Mouse (Mus musculus) ES-E14 (cell line): ENCODE measurements around the gene Bbs2. TPM values are rescaled to one million over a fixed set of nuclear protein-coding genes. Genes with fewer than 3 reads are reported as not detected.

Source experiments
- DNase-seq: peaks from one replicate; pipeline ENCODE4 v3.0.0-alpha.2; 2013; ENCODE audit warnings: low read depth, low spot score
- H3K27ac ChIP-seq: 2 replicates; pipeline ENCODE4 v1.5.1; 2012; ENCODE audit warnings: low read depth, mild to moderate bottlenecking, low read length, moderate library complexity, mixed read lengths; ENCODE audit not compliant: poor library complexity, insufficient read depth, severe bottlenecking
- H3K36me3 ChIP-seq: 2 replicates; pipeline ENCODE4 v1.6.1; 2012; ENCODE audit warnings: mild to moderate bottlenecking, low read length, moderate library complexity, mixed read lengths; ENCODE audit not compliant: control insufficient read depth, poor library complexity, insufficient read depth, severe bottlenecking
- H3K4me1 ChIP-seq, 2 experiments: fragments of 150-350 bp in 1 of 2; sonication (generic) in 1 of 2; 2 replicates each; pipeline ENCODE4 v1.6.1; 2012; ENCODE audit warnings: low read length in 2 of 2, mild to moderate bottlenecking in 1 of 2, mixed read lengths in 1 of 2; ENCODE audit not compliant: control insufficient read depth in 2 of 2, insufficient read depth in 2 of 2, poor library complexity in 1 of 2
- H3K4me3 ChIP-seq, 2 experiments: fragments of 150-350 bp in 1 of 2; sonication (generic) in 1 of 2; 2 replicates each; pipeline ENCODE4 v1.5.1; 2012; ENCODE audit warnings: low read length in 2 of 2, low read depth in 1 of 2, mild to moderate bottlenecking in 1 of 2, mixed read lengths in 1 of 2; ENCODE audit not compliant: insufficient read depth in 1 of 2, poor library complexity in 1 of 2, severe bottlenecking in 1 of 2
- H3K9ac ChIP-seq: 2 replicates; pipeline ENCODE4 v1.6.1; 2012; ENCODE audit warnings: low read depth, mild to moderate bottlenecking, low read length, mixed read lengths; ENCODE audit not compliant: poor library complexity, insufficient read depth, severe bottlenecking
- H3K9me3 ChIP-seq: fragments of 150-350 bp; sonication (generic); 2 replicates; pipeline ENCODE4 v1.6.1; 2012; ENCODE audit warnings: low read depth, mild to moderate bottlenecking, low read length; ENCODE audit not compliant: control insufficient read depth, insufficient read depth
- CHD2 ChIP-seq: IDR thresholded peaks from 2 replicates; pipeline ENCODE4 v1.6.1; 2014; ENCODE audit warnings: mild to moderate bottlenecking, low read depth, low read length, inconsistent platforms
- HCFC1 ChIP-seq: IDR thresholded peaks from 2 replicates; pipeline ENCODE4 v1.6.1; 2012; ENCODE audit warnings: low read length, inconsistent platforms, borderline replicate concordance; ENCODE audit not compliant: insufficient read depth
- MAFK ChIP-seq: IDR thresholded peaks from 2 replicates; pipeline ENCODE4 v1.6.1; 2014; ENCODE audit warnings: mild to moderate bottlenecking, low read depth, low read length, inconsistent platforms; ENCODE audit not compliant: insufficient read depth
- ZC3H11A ChIP-seq: IDR thresholded peaks from 2 replicates; pipeline ENCODE4 v1.6.1; 2012; ENCODE audit warnings: low read depth, mild to moderate bottlenecking, inconsistent platforms, low read length, borderline replicate concordance
- ZNF384 ChIP-seq: IDR thresholded peaks from 2 replicates; pipeline ENCODE4 v1.6.1; 2012; ENCODE audit warnings: low read depth, low read length, inconsistent platforms
- in situ Hi-C, 2 experiments: fragments of 600-800 bp; cut with MboI; formaldehyde crosslinking; loops; one replicate each; pipeline ENCODE4 v1.15.1; 2025; ENCODE audit warnings: low sequenced_read_pairs in 2 of 2, inconsistent platforms in 1 of 2; ENCODE audit not compliant: unreplicated experiment in 2 of 2
- total RNA-seq: library from RNA; depleted of rRNA; stranded (reverse); fragments of 300-350 nt; gene quantifications from 2 replicates; pipeline ENCODE4 v1.2.3, GENCODE M21; 2012

The Bbs2 gene
- total RNA-seq, 1 experiment, result 26.0 TPM

DNA sequence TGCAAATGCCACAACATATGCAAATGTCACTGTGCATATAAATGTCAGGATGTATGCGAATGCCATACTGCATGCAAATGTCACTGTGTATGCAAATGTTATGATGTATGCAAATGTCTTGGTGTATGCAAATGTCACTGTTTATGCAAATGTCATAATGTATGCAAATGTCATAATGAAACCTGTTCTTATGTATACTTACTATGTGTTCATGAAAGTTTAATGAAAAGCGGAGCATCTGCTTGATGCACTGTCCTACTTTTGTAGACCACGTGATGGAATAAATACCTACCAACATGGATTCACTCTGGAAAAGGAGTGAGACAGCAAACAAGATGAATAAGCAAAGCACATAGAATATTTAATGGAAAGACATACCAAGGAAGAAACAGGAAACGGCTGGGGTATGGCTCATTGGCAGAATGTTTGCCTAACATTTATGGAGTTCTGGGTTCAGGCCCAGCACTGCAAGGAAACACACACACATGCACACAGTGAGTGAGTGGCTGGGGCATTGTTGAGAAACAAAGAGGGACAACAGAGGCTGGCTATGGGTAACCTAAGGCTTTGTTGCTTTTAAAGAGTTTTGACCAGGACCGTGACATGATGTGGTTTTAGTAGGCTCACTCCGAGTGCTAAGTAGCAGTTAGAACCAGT is 30.5 kb upstream of the Bbs2 start:
- in situ Hi-C loops, result no loop called here
- H3K4me1 ChIP-seq, result no peaks in the 10 kb centered on the region

DNA sequence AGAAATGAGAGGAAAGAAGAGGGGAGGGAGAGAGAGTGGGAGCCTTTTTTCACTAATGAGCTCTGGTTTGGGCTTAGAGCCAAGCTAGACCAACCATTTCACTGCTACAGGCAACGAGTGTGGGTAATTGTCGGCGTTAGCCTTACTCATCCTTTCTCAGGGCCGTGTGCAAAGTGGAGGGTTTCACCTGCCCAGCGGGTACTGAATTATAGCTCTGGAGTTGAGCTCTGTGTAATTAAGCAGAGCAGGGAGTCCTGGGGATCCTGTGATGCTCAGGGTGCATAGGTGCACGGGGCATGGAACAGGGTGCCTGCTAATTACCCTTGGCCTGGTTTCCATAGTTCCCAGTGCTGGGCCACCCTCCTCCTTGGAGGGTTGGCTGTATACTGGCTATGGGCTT is 29.0 kb upstream of the Bbs2 start:
- Histone ChIP-seq H3K9me3 (no peaks in the 10 kb centered on the region), H3K27ac (no peak overlapping the region), H3K4me1 (no peaks in the 10 kb centered on the region), H3K36me3 (no peaks in the 10 kb centered on the region), H3K9ac (no peak overlapping the region), H3K4me3 (no peak overlapping the region)
- no peak for DNase-seq
- in situ Hi-C loops, result no loop called here
- TF ChIP-seq ZC3H11A, result no peak
- TF ChIP-seq ZNF384, result no peak
- no peak for TF ChIP-seq HCFC1
- TF ChIP-seq CHD2, result no peak
- no peak for TF ChIP-seq MAFK

More for the DNA sequence above, 30.5 kb upstream of the Bbs2 start:
- H3K36me3 ChIP-seq, result no peaks in the 10 kb centered on the region
- no peak overlapping the region for H3K27ac ChIP-seq
- H3K9me3 ChIP-seq, result no peaks in the 10 kb centered on the region
- H3K4me3 ChIP-seq, result no peak overlapping the region
- no peak for DNase-seq
- H3K9ac ChIP-seq, result no peak overlapping the region
- TF ChIP-seq ZC3H11A (no peak), HCFC1 (no peak), CHD2 (no peak), MAFK (no peak), ZNF384 (no peak)

DNA sequence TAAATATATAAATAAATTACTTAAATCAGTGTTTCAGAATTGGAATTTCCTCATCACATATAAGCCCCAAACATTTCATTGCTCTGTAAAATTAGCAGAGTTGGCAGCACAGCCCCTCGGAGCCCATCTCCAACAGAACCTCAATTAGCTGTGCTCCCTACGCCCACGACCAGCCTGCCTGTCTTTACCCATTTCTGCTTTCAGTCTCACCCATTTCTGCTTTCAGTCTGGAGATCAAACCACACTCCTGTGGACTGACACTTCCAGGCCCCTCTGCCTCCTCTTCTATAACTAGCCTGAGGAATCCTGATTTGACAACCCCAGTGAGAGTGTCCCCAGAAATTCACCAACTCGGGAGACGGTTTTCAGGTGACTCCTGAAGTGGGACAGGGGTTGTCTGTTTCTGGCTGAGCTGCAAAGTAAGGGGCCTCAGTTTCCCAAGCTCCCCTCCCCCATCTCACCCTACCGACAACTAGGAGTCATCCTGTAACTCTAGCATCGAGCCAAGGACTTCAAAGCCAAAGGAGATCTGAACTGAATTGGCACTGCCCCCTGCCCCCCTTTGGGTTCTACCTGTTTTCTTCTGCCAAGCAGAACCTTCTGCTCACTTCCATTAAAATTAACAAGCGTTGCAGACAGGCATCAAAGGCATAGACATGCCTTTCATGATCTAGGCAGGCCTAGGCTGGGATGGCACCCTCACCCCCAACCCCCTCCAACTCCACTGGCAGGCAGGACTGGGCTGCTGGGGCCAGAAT is 24.2 kb upstream of the Bbs2 start:
- Histone ChIP-seq H3K4me1 (peaks cover 0 to 3% of the 10 kb centered on the region in 2 experiments; a peak in 2 of 4 replicates), H3K27ac (no peak overlapping the region), H3K9ac (no peak overlapping the region), H3K36me3 (no peaks in the 10 kb centered on the region), H3K9me3 (no peaks in the 10 kb centered on the region), H3K4me3 (no peak overlapping the region)
- in situ Hi-C loops, result no loop called here
- DNase-seq, result no peak
- TF ChIP-seq MAFK (no peak), ZNF384 (no peak), CHD2 (no peak), HCFC1 (no peak), ZC3H11A (no peak)

DNA sequence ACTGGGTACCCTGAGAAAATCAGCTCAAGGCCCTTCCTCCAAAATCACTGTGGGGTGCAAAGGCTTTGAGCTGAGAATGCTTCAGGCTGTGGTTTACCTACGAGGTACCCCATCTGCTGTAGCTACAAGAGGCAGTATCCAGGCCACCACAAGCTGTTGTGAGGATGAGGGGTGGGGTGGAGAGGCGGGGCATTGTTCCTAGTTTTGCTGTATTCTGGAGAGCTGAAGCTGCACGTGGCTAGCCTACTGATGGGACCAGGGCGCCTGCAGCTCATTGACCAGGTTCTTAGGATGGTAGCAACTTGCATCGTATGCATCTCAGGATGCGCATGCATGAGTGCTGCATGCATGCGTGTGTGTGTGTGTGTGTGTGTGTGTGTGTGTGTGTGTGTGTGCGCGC is 22.9 kb upstream of the Bbs2 start:
- TF ChIP-seq CHD2 (no peak), ZNF384 (no peak), MAFK (no peak), HCFC1 (no peak), ZC3H11A (no peak)
- H3K36me3 ChIP-seq, result no peaks in the 10 kb centered on the region
- no peak overlapping the region for H3K27ac ChIP-seq
- H3K9ac ChIP-seq, result no peak overlapping the region
- no peak for DNase-seq
- in situ Hi-C loops, result no loop called here
- peaks cover 0 to 3% of the 10 kb centered on the region in 2 experiments; a peak in 2 of 4 replicates for H3K4me1 ChIP-seq
- no peak overlapping the region for H3K4me3 ChIP-seq
- no peaks in the 10 kb centered on the region for H3K9me3 ChIP-seq
